Mouse (Mus musculus): ENCODE measurements around the gene Med31.
"Not testable (repeated sequence)": the region's sequence is repeated elsewhere in the genome, so short reads cannot be mapped to it uniquely, and the experiment has no call there.

Gene Med31

GRCm38 (mm10) chr11:72196506-72196905 is 18.9 kb downstream of the Med31 start:
- DNase-seq = no peak

- DNase-seq = no peak
Measured at GRCm38 (mm10) chr11:72194259-72194658, 21.1 kb downstream of the Med31 start.

- no peak for DNase-seq
Measured at GRCm38 (mm10) chr11:72190857-72191256, 24.5 kb downstream of the Med31 start.

GRCm38 (mm10) chr11:72184252-72184651 is 31.1 kb downstream of the Med31 start:
- DNase-seq = no peak

GRCm38 (mm10) chr11:72181136-72181535 is 34.3 kb downstream of the Med31 start:
- no peak for DNase-seq

GRCm38 (mm10) chr11:72180556-72180955 is 34.8 kb downstream of the Med31 start:
- DNase-seq = no peak

- DNase-seq = no peak
Measured at GRCm38 (mm10) chr11:72176553-72176952, 38.8 kb downstream of the Med31 start.

GRCm38 (mm10) chr11:72175966-72176365 is 39.4 kb downstream of the Med31 start:
- DNase-seq = no peak

GRCm38 (mm10) chr11:72174721-72175120 is 40.7 kb downstream of the Med31 start:
- no peak for DNase-seq

- DNase-seq = no peak
Measured at GRCm38 (mm10) chr11:72173506-72173905, 41.9 kb downstream of the Med31 start.

- not testable (repeated sequence) for DNase-seq
Measured at GRCm38 (mm10) chr11:72171906-72172305, 43.5 kb downstream of the Med31 start.

GRCm38 (mm10) chr11:72169871-72170270 is 45.5 kb downstream of the Med31 start:
- DNase-seq = no peak

GRCm38 (mm10) chr11:72163198-72163597 is 52.2 kb downstream of the Med31 start:
- no peak for DNase-seq
